Mouse (Mus musculus) MEL (cell line): ENCODE results near the gene Iqschfp. TPM values are rescaled to one million over a fixed set of nuclear protein-coding genes. Genes with fewer than 3 reads are reported as not detected.

Source experiments
- DNase-seq: peaks from one replicate; pipeline ENCODE4 v3.0.0; 2011; ENCODE audit warnings: low read depth, low spot score
- H3K27ac ChIP-seq: 2 replicates; pipeline ENCODE4 v1.5.1; 2012; ENCODE audit warnings: low read depth, mild to moderate bottlenecking, control low read depth, low read length, moderate library complexity; ENCODE audit not compliant: control insufficient read depth
- H3K27me3 ChIP-seq, 2 experiments: fragments of 150-350 bp in 1 of 2; sonication (generic) in 1 of 2; 2 replicates each; pipeline ENCODE4 v1.6.1; 2012; ENCODE audit warnings: low read length in 2 of 2, mild to moderate bottlenecking in 2 of 2, improper control_type of control experiment in 1 of 2, moderate library complexity in 1 of 2; ENCODE audit not compliant: insufficient read depth in 2 of 2, control insufficient read depth in 1 of 2
- H3K36me3 ChIP-seq, 2 experiments: 2 replicates each; pipeline ENCODE4 v1.6.1; 2012 to 2014; ENCODE audit warnings: low read length in 2 of 2, improper control_type of control experiment in 1 of 2, inconsistent platforms in 1 of 2, mild to moderate bottlenecking in 1 of 2; ENCODE audit not compliant: insufficient read depth in 2 of 2, control insufficient read depth in 1 of 2
- H3K4me1 ChIP-seq, 2 experiments: fragments of 150-350 bp in 1 of 2; sonication (generic) in 1 of 2; 2 replicates each; pipeline ENCODE4 v1.6.1; 2012; ENCODE audit warnings: low read length in 2 of 2, improper control_type of control experiment in 1 of 2, mild to moderate bottlenecking in 1 of 2; ENCODE audit not compliant: insufficient read depth in 2 of 2, control insufficient read depth in 1 of 2
- H3K4me3 ChIP-seq, 2 experiments: fragments of 150-350 bp in 1 of 2; sonication (generic) in 1 of 2; 2 replicates each; pipeline ENCODE4 v1.5.1; 2012; ENCODE audit warnings: low read depth in 2 of 2, low read length in 2 of 2, mild to moderate bottlenecking in 2 of 2, moderate library complexity in 2 of 2, control low read depth in 1 of 2, improper control_type of control experiment in 1 of 2; ENCODE audit not compliant: control insufficient read depth in 1 of 2, insufficient read depth in 1 of 2
- H3K79me2 ChIP-seq: 2 replicates; pipeline ENCODE4 v1.6.1; 2012; ENCODE audit warnings: mild to moderate bottlenecking, low read length, moderate library complexity; ENCODE audit not compliant: control insufficient read depth, poor library complexity, insufficient read depth
- H3K9ac ChIP-seq: 2 replicates; pipeline ENCODE4 v1.6.1; 2012; ENCODE audit warnings: low read depth, mild to moderate bottlenecking, control low read depth, low read length, moderate library complexity; ENCODE audit not compliant: control insufficient read depth, poor library complexity, severe bottlenecking
- H3K9me3 ChIP-seq: fragments of 150-350 bp; sonication (generic); replicated peaks from 2 replicates; pipeline ENCODE4 v1.6.1; 2012; ENCODE audit warnings: mild to moderate bottlenecking, low read length, improper control_type of control experiment, moderate library complexity; ENCODE audit not compliant: insufficient read depth
- CHD1 ChIP-seq: IDR thresholded peaks from 2 replicates; pipeline ENCODE4 v1.6.1; 2012; ENCODE audit warnings: low read depth, mild to moderate bottlenecking, inconsistent platforms, low read length, improper control_type of control experiment
- CHD2 ChIP-seq: IDR thresholded peaks from 2 replicates; pipeline ENCODE4 v1.6.1; 2011; ENCODE audit warnings: low read length, improper control_type of control experiment
- E2F4 ChIP-seq: IDR thresholded peaks from 2 replicates; pipeline ENCODE4 v1.6.1; 2011; ENCODE audit warnings: low read depth, low read length, improper control_type of control experiment, borderline replicate concordance
- GATA1 ChIP-seq: IDR thresholded peaks from 2 replicates; pipeline ENCODE4 v1.6.1; 2011; ENCODE audit warnings: low read depth, low read length, improper control_type of control experiment
- HCFC1 ChIP-seq: IDR thresholded peaks from 2 replicates; pipeline ENCODE4 v1.6.1; 2012; ENCODE audit warnings: low read depth, mild to moderate bottlenecking, inconsistent platforms, low read length, improper control_type of control experiment, moderate library complexity
- JUND ChIP-seq: IDR thresholded peaks from 2 replicates; pipeline ENCODE4 v1.6.1; 2011; ENCODE audit warnings: low read depth, mild to moderate bottlenecking, improper control_type of control experiment, low read length
- KAT2A ChIP-seq: conservative IDR thresholded peaks from 2 replicates; pipeline ENCODE4 v1.6.1; 2012; ENCODE audit warnings: low read depth, low read length, improper control_type of control experiment, inconsistent platforms
- MYB ChIP-seq: IDR thresholded peaks from 2 replicates; pipeline ENCODE4 v1.6.1; 2011; ENCODE audit warnings: mild to moderate bottlenecking, low read depth, low read length, improper control_type of control experiment
- NRF1 ChIP-seq: IDR thresholded peaks from 2 replicates; pipeline ENCODE4 v1.6.1; 2014; ENCODE audit warnings: low read depth, mild to moderate bottlenecking, inconsistent platforms, low read length, improper control_type of control experiment, moderate library complexity; ENCODE audit not compliant: poor library complexity, insufficient read depth, severe bottlenecking
- POLR2AphosphoS2 ChIP-seq: IDR thresholded peaks from 2 replicates; pipeline ENCODE4 v1.6.1; 2011; ENCODE audit warnings: low read length, improper control_type of control experiment
- POLR2AphosphoS5 ChIP-seq: IDR thresholded peaks from 2 replicates; pipeline ENCODE4 v1.6.1; 2012; ENCODE audit warnings: low read depth, borderline replicate concordance, mild to moderate bottlenecking, inconsistent platforms, low read length, moderate library complexity, mixed read lengths
- SIN3A ChIP-seq: IDR thresholded peaks from 2 replicates; pipeline ENCODE4 v1.6.1; 2012; ENCODE audit warnings: low read length, improper control_type of control experiment, inconsistent platforms
- TBP ChIP-seq: IDR thresholded peaks from 2 replicates; pipeline ENCODE4 v1.8.0; 2011; ENCODE audit warnings: low read depth, low read length, improper control_type of control experiment
- USF1 ChIP-seq: IDR thresholded peaks from 2 replicates; pipeline ENCODE4 v1.6.1; 2014; ENCODE audit warnings: low read depth, mild to moderate bottlenecking, inconsistent platforms, low read length, improper control_type of control experiment, moderate library complexity
- ZNF384 ChIP-seq: IDR thresholded peaks from 2 replicates; pipeline ENCODE4 v1.6.1; 2012; ENCODE audit warnings: low read depth, mild to moderate bottlenecking, inconsistent platforms, low read length, improper control_type of control experiment
- polyA plus RNA-seq, 2 experiments: library from polyadenylated mRNA; stranded (reverse) in 1 of 2; unstranded in 1 of 2; fragments of >175 nt in 1 of 2; fragments of >200 nt in 1 of 2; gene quantifications; 2 replicates each; pipeline versions ENCODE4 v1.2.1 to v1.2.4; 2012; ENCODE audit warnings: low replicate concordance in 2 of 2, low read depth in 1 of 2; ENCODE audit not compliant: insufficient read length in 2 of 2, insufficient read depth in 1 of 2, missing spikeins in 1 of 2
- total RNA-seq: library from RNA; depleted of rRNA; stranded (reverse); fragments of 300-350 nt; gene quantifications from 2 replicates; pipeline ENCODE4 v1.2.3, GENCODE M21; 2012

The Iqschfp gene
- total and polyA plus RNA-seq, 3 experiments, result not detected

DNA sequence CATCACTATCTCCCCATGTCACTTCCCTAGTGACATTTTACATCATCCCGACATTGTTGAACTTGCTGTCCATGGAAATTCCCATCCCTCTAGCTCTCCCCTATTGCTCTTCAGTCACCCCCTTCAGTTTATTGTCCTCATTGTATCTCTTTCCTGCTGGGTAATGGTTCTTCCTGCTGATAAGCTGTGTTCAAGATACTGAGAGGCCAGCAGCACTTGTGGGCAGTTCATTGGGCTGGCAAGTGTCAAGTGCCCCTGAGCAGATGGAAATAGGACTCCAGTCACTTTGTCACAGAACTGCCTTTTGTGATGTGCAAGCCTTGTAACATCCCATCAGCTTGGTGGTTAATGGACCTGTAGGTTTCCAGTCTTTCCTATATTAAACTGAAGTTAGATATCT lies 413.6 kb downstream of the Iqschfp start:
- TF ChIP-seq USF1 (no peak), CHD2 (no peak)
- DNase-seq, result no peak
- H3K36me3 ChIP-seq, result no peaks in the 10 kb centered on the region
- H3K27ac ChIP-seq, result no peak overlapping the region
- no peaks in the 10 kb centered on the region for H3K79me2 ChIP-seq
- no peaks in the 10 kb centered on the region for H3K4me1 ChIP-seq
- H3K9me3 ChIP-seq, result no peaks in the 10 kb centered on the region
- no peak overlapping the region for H3K9ac ChIP-seq
- no peak overlapping the region for H3K4me3 ChIP-seq
- H3K27me3 ChIP-seq, result no peaks in the 10 kb centered on the region; a peak in 1 of 4 replicates

DNA sequence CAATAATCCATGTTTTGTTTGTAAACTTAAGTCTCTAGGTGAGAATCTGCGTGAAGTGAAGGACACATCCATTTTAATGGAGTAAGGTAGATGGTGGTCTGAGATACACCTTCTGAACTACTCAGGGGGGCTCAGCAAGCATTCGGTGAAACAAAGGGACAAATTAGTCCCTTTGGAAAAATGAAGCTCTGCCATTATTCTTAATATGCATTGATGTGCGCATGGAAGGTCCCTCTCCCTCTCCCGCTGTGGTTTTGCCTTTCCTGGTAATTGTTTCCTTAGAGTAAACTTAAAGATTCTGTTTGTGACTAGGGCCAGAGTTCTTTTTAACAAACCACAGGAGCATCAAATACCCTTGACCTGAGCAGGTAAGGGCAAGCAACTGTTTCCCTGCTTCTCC lies 414.7 kb downstream of the Iqschfp start:
- no peak overlapping the region for H3K9ac ChIP-seq
- H3K79me2 ChIP-seq, result no peaks in the 10 kb centered on the region
- no peak for DNase-seq
- no peak for TF ChIP-seq KAT2A
- no peak for TF ChIP-seq HCFC1
- no peak for TF ChIP-seq POLR2AphosphoS5
- TF ChIP-seq TBP, result no peak
- TF ChIP-seq CHD2, result no peak
- TF ChIP-seq, all 39 proteins: peak for 0
- Histone ChIP-seq H3K27me3 (no peaks in the 10 kb centered on the region; a peak in 1 of 4 replicates), H3K4me3 (no peak overlapping the region), H3K27ac (no peak overlapping the region), H3K36me3 (no peaks in the 10 kb centered on the region), H3K4me1 (no peaks in the 10 kb centered on the region), H3K9me3 (no peaks in the 10 kb centered on the region)

DNA sequence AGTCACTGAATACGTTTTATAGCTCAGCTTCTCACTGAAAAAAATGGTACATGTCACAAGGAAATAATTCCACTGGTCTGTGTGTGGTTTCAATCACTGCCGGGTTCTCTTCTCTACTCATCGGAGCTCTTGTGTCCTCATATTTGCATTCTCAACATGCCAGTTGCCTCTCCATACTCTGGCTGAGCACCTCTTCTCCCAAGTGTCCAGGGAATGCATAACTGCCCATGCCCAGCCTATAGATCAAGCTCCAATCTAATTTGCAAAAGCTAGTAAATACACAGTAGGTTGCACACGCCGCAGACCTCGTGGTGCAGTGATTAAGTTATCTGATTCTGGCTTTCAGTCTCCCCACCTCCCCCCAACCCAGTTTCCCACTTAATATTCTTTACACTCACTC lies 433.5 kb downstream of the Iqschfp start:
- H3K4me3 ChIP-seq, result no peak overlapping the region
- no peak overlapping the region for H3K27ac ChIP-seq
- H3K36me3 ChIP-seq, result no peaks in the 10 kb centered on the region
- H3K9me3 ChIP-seq, result no peaks in the 10 kb centered on the region
- no peak overlapping the region for H3K9ac ChIP-seq
- TF ChIP-seq CHD1 (no peak), POLR2AphosphoS2 (no peak), MYB (no peak), ZNF384 (no peak), JUND (no peak), NRF1 (no peak), E2F4 (no peak), GATA1 (no peak), SIN3A (no peak)
- no peaks in the 10 kb centered on the region for H3K27me3 ChIP-seq
- no peaks in the 10 kb centered on the region for H3K79me2 ChIP-seq
- H3K4me1 ChIP-seq, result no peaks in the 10 kb centered on the region
- DNase-seq, result no peak
